Mouse (Mus musculus) brain, adult 2 months (tissue): ENCODE measurements at regions not wholly inside any gene's neighbourhood (a gene's known extent, or its start where the extent isn't known, plus 50 kb on each side); places are given as distances from the start of the nearest gene placed in this dataset.

ENCODE experiments used
- DNase-seq: peaks from one replicate; pipeline ENCODE4 v3.0.0; 2011; ENCODE audit warnings: low read depth, low spot score

GRCm38 (mm10) chr2:148507523-148507922 lies 64.2 kb upstream of the Cd93 start:
- DNase-seq = no peak

GRCm38 (mm10) chr2:148506966-148507365 lies 63.6 kb upstream of the Cd93 start:
- no peak for DNase-seq

GRCm38 (mm10) chr2:148505651-148506050 lies 62.3 kb upstream of the Cd93 start:
- DNase-seq = no peak

GRCm38 (mm10) chr2:148503143-148503854 lies 59.9 kb upstream of the Cd93 start:
- peak; percentile 23 for DNase-seq

- peak; percentile 22 for DNase-seq
Measured at GRCm38 (mm10) chr2:148502321-148502720, 59.0 kb upstream of the Cd93 start.

- DNase-seq = no peak
Measured at GRCm38 (mm10) chr2:148500235-148500936, 57.0 kb upstream of the Cd93 start.

GRCm38 (mm10) chr2:148497452-148498302 lies 54.3 kb upstream of the Cd93 start:
- DNase-seq = peak; percentile 10

GRCm38 (mm10) chr2:148496151-148497040 lies 53.0 kb upstream of the Cd93 start:
- DNase-seq = no peak

- no peak for DNase-seq
Measured at GRCm38 (mm10) chr2:148495485-148495884, 52.1 kb upstream of the Cd93 start.

GRCm38 (mm10) chr2:148493281-148493680 lies 49.9 kb upstream of the Cd93 start:
- no peak for DNase-seq
